Mouse (Mus musculus) ES-E14 (cell line): ENCODE results near the gene Utp18.

Experiments
- CHD2 ChIP-seq: IDR thresholded peaks from 2 replicates; pipeline ENCODE4 v1.6.1; 2014; ENCODE audit warnings: mild to moderate bottlenecking, low read depth, low read length, inconsistent platforms
- MAFK ChIP-seq: IDR thresholded peaks from 2 replicates; pipeline ENCODE4 v1.6.1; 2014; ENCODE audit warnings: mild to moderate bottlenecking, low read depth, low read length, inconsistent platforms; ENCODE audit not compliant: insufficient read depth
- ZC3H11A ChIP-seq: IDR thresholded peaks from 2 replicates; pipeline ENCODE4 v1.6.1; 2012; ENCODE audit warnings: low read depth, mild to moderate bottlenecking, inconsistent platforms, low read length, borderline replicate concordance

DNA sequence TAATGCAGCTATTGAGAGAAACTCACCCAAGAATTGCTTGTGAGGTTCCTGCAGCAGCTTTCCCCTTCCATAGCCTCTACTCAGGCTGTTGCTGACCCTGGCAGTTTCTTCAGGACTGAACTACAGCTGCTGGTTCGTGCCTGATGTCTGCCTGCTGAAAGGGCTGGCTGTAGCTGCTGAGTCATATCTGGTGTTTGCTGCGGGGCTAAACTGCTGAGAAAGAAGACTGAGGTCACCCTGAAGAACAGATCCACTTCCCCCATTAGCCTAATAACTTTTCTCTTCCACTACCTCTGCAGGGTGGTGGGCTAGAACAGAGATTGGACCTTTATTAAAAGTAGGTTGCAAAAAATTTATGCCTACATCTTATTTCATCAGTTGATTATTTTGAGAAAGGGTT, 49.8 kb downstream of the Utp18 start:
- TF ChIP-seq ZC3H11A, result no peak
- no peak for TF ChIP-seq MAFK
- TF ChIP-seq CHD2, result no peak
